Mouse (Mus musculus) ES-E14 (cell line): ENCODE measurements around the gene Galr3.

Source experiments
- CHD2 ChIP-seq: IDR thresholded peaks from 2 replicates; pipeline ENCODE4 v1.6.1; 2014; ENCODE audit warnings: mild to moderate bottlenecking, low read depth, low read length, inconsistent platforms
- HCFC1 ChIP-seq: IDR thresholded peaks from 2 replicates; pipeline ENCODE4 v1.6.1; 2012; ENCODE audit warnings: low read length, inconsistent platforms, borderline replicate concordance; ENCODE audit not compliant: insufficient read depth
- MAFK ChIP-seq: IDR thresholded peaks from 2 replicates; pipeline ENCODE4 v1.6.1; 2014; ENCODE audit warnings: mild to moderate bottlenecking, low read depth, low read length, inconsistent platforms; ENCODE audit not compliant: insufficient read depth
- ZC3H11A ChIP-seq: IDR thresholded peaks from 2 replicates; pipeline ENCODE4 v1.6.1; 2012; ENCODE audit warnings: low read depth, mild to moderate bottlenecking, inconsistent platforms, low read length, borderline replicate concordance
- ZNF384 ChIP-seq: IDR thresholded peaks from 2 replicates; pipeline ENCODE4 v1.6.1; 2012; ENCODE audit warnings: low read depth, low read length, inconsistent platforms

DNA sequence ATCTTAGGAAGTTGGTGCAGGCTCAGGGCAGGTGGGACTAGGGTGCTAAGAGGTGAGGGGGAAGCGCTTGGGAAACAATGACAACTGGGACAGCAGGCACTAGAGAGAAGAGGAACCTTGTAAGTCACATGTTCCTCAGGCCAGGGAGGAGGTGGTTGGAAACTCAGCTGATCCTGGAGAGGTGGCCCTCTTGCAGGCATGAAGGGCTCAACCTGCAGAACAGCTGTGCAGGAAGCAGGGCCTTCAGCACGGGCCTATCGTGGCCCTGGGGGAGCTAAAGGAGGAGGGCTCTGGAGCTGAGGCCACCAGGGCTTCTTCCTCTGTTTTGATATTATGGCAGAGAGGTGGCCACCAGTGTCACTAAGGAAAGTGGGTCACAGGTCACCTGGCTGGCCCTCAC is 45.0 kb upstream of the Galr3 start:
- TF ChIP-seq HCFC1, result no peak
- TF ChIP-seq ZC3H11A, result no peak
- no peak for TF ChIP-seq ZNF384
- no peak for TF ChIP-seq CHD2
- TF ChIP-seq MAFK, result no peak
